Mouse (Mus musculus): ENCODE data around the gene Erc2. TPM values are rescaled to one million over a fixed set of nuclear protein-coding genes. Genes with fewer than 3 reads are reported as not detected.

Erc2 gene
- polyA plus RNA-seq, 1 experiment from 2014 or later: 4.3 TPM

- ATAC-seq (ENCODE audit: low read depth) (no peak), DNase-seq (ENCODE audit: low spot score) (no peak)
- Histone ChIP-seq H3K27me3 (replicated peaks; ENCODE audit: control insufficient read depth, insufficient read depth, low read length) (no peaks in the 10 kb centered on the region), H3K36me3 (ENCODE audit: control insufficient read depth, insufficient read depth, low read length) (no peaks in the 10 kb centered on the region), H3K4me2 (ENCODE audit: low read depth, low read length) (no peak overlapping the region), H3K4me1 (ENCODE audit: control insufficient read depth, insufficient read depth, low read length) (no peaks in the 10 kb centered on the region), H3K9ac (ENCODE audit: low read depth, low read length) (no peak overlapping the region), H3K4me3 (ENCODE audit: low read depth, low read length) (no peak overlapping the region), H3K27ac (replicated peaks; ENCODE audit: low read depth, low read length) (no peak overlapping the region), H3K9me3 (ENCODE audit: control insufficient read depth, low read length) (no peaks in the 10 kb centered on the region)
- 64% methylated on average over 2 of the region's 2 CpGs for WGBS
Measured at GRCm38 (mm10) chr14:28035013-28035412, 412.8 kb downstream of the Erc2 start.

- Histone ChIP-seq H3K9ac (ENCODE audit: low read depth, low read length) (no peak overlapping the region), H3K27me3 (replicated peaks; ENCODE audit: control insufficient read depth, insufficient read depth, low read length) (no peaks in the 10 kb centered on the region), H3K4me3 (ENCODE audit: low read depth, low read length) (no peak overlapping the region), H3K36me3 (ENCODE audit: control insufficient read depth, insufficient read depth, low read length) (no peaks in the 10 kb centered on the region), H3K9me3 (ENCODE audit: control insufficient read depth, low read length) (no peaks in the 10 kb centered on the region), H3K4me1 (ENCODE audit: control insufficient read depth, insufficient read depth, low read length) (peaks cover 11% of the 10 kb centered on the region), H3K27ac (replicated peaks; ENCODE audit: low read depth, low read length) (peak overlapping the region; percentile 52; the same call in 1 of the 2 replicates), H3K4me2 (ENCODE audit: low read depth, low read length) (no peak overlapping the region)
- DNase-seq (ENCODE audit: low spot score): no peak
- 31% methylated on average over 4 of the region's 4 CpGs for WGBS
- ATAC-seq (ENCODE audit: low read depth): no peak
Measured at GRCm38 (mm10) chr14:28043095-28043494, 420.9 kb downstream of the Erc2 start.

- WGBS: 86% methylated on average over 5 of the region's 5 CpGs
- Histone ChIP-seq H3K9ac (ENCODE audit: low read depth, low read length) (no peak overlapping the region), H3K4me2 (ENCODE audit: low read depth, low read length) (no peak overlapping the region), H3K36me3 (ENCODE audit: control insufficient read depth, insufficient read depth, low read length) (no peaks in the 10 kb centered on the region), H3K9me3 (ENCODE audit: control insufficient read depth, low read length) (no peaks in the 10 kb centered on the region), H3K27me3 (replicated peaks; ENCODE audit: control insufficient read depth, insufficient read depth, low read length) (no peaks in the 10 kb centered on the region), H3K4me1 (ENCODE audit: control insufficient read depth, insufficient read depth, low read length) (peaks cover 5% of the 10 kb centered on the region; the same call in 1 of the 2 replicates), H3K4me3 (ENCODE audit: low read depth, low read length) (no peak overlapping the region), H3K27ac (replicated peaks; ENCODE audit: low read depth, low read length) (no peak overlapping the region)
- ATAC-seq (ENCODE audit: low read depth) (no peak), DNase-seq (ENCODE audit: low spot score) (no peak)
Measured at GRCm38 (mm10) chr14:28051646-28052045, 429.4 kb downstream of the Erc2 start.

- DNase-seq (ENCODE audit: low spot score) (no peak), ATAC-seq (ENCODE audit: low read depth) (peak; percentile 37; the same call in 1 of the 2 replicates)
- no peaks in the 10 kb centered on the region for H3K9me3 ChIP-seq (ENCODE audit: control insufficient read depth, low read length)
- no peaks in the 10 kb centered on the region for H3K27me3 ChIP-seq (replicated peaks; ENCODE audit: control insufficient read depth, insufficient read depth, low read length)
- no peaks in the 10 kb centered on the region for H3K36me3 ChIP-seq (ENCODE audit: control insufficient read depth, insufficient read depth, low read length)
- H3K9ac ChIP-seq (ENCODE audit: low read depth, low read length): 0 out of 2 replicates have a peak overlapping the region, but pooled peaks have one; percentile 0
- 52% methylated on average over 11 of the region's 11 CpGs for WGBS
- H3K27ac ChIP-seq (replicated peaks; ENCODE audit: low read depth, low read length): no peak overlapping the region
- H3K4me1 ChIP-seq (ENCODE audit: control insufficient read depth, insufficient read depth, low read length): peaks cover 20% of the 10 kb centered on the region
- H3K4me2 ChIP-seq (ENCODE audit: low read depth, low read length): no peak overlapping the region
- no peak overlapping the region for H3K4me3 ChIP-seq (ENCODE audit: low read depth, low read length)
Measured at GRCm38 (mm10) chr14:28057159-28057884, 435.1 kb downstream of the Erc2 start.

- ATAC-seq (ENCODE audit: low read depth) (peak; percentile 72), DNase-seq (ENCODE audit: low spot score) (peak; percentile 85)
- Histone ChIP-seq H3K27me3 (replicated peaks; ENCODE audit: control insufficient read depth, insufficient read depth, low read length) (no peaks in the 10 kb centered on the region), H3K4me3 (ENCODE audit: low read depth, low read length) (no peak overlapping the region), H3K4me1 (ENCODE audit: control insufficient read depth, insufficient read depth, low read length) (peaks cover 20% of the 10 kb centered on the region), H3K4me2 (ENCODE audit: low read depth, low read length) (0 out of 2 replicates have a peak overlapping the region, but pooled peaks have one; percentile 18), H3K27ac (replicated peaks; ENCODE audit: low read depth, low read length) (0 out of 2 replicates have a peak overlapping the region, but pooled peaks have one; percentile 28), H3K9me3 (ENCODE audit: control insufficient read depth, low read length) (no peaks in the 10 kb centered on the region), H3K36me3 (ENCODE audit: control insufficient read depth, insufficient read depth, low read length) (no peaks in the 10 kb centered on the region), H3K9ac (ENCODE audit: low read depth, low read length) (0 out of 2 replicates have a peak overlapping the region, but pooled peaks have one; percentile 0)
- WGBS: 22% methylated on average over 18 of the region's 18 CpGs
Measured at GRCm38 (mm10) chr14:28057885-28058860, 435.9 kb downstream of the Erc2 start.

GRCm38 (mm10) chr14:28060891-28061290 lies 438.7 kb downstream of the Erc2 start:
- H3K4me1 ChIP-seq (ENCODE audit: control insufficient read depth, insufficient read depth, low read length): peaks cover 17% of the 10 kb centered on the region
- 67% methylated on average over 4 of the region's 4 CpGs for WGBS
- no peak overlapping the region for H3K27ac ChIP-seq (replicated peaks; ENCODE audit: low read depth, low read length)
- no peak overlapping the region for H3K4me3 ChIP-seq (ENCODE audit: low read depth, low read length)
- no peak for DNase-seq (ENCODE audit: low spot score)
- H3K36me3 ChIP-seq (ENCODE audit: control insufficient read depth, insufficient read depth, low read length): no peaks in the 10 kb centered on the region
- no peaks in the 10 kb centered on the region for H3K27me3 ChIP-seq (replicated peaks; ENCODE audit: control insufficient read depth, insufficient read depth, low read length)
- no peak for ATAC-seq (ENCODE audit: low read depth)
- no peaks in the 10 kb centered on the region for H3K9me3 ChIP-seq (ENCODE audit: control insufficient read depth, low read length)
- H3K4me2 ChIP-seq (ENCODE audit: low read depth, low read length): no peak overlapping the region
- no peak overlapping the region for H3K9ac ChIP-seq (ENCODE audit: low read depth, low read length)

- Histone ChIP-seq H3K4me3 (ENCODE audit: low read depth, low read length) (no peak overlapping the region), H3K27me3 (replicated peaks; ENCODE audit: control insufficient read depth, insufficient read depth, low read length) (no peaks in the 10 kb centered on the region), H3K4me2 (ENCODE audit: low read depth, low read length) (no peak overlapping the region), H3K36me3 (ENCODE audit: control insufficient read depth, insufficient read depth, low read length) (no peaks in the 10 kb centered on the region), H3K4me1 (ENCODE audit: control insufficient read depth, insufficient read depth, low read length) (peaks cover 15% of the 10 kb centered on the region), H3K9ac (ENCODE audit: low read depth, low read length) (no peak overlapping the region), H3K27ac (replicated peaks; ENCODE audit: low read depth, low read length) (no peak overlapping the region), H3K9me3 (ENCODE audit: control insufficient read depth, low read length) (no peaks in the 10 kb centered on the region)
- no peak for ATAC-seq (ENCODE audit: low read depth)
- no peak for DNase-seq (ENCODE audit: low spot score)
- whole genome bisulfite sequencing: 77% methylated on average over 3 of the region's 3 CpGs
Measured at GRCm38 (mm10) chr14:28061649-28062375, 439.6 kb downstream of the Erc2 start.

- H3K4me3 ChIP-seq (ENCODE audit: low read depth, low read length): no peak overlapping the region
- H3K36me3 ChIP-seq (ENCODE audit: control insufficient read depth, insufficient read depth, low read length): no peaks in the 10 kb centered on the region
- H3K4me1 ChIP-seq (ENCODE audit: control insufficient read depth, insufficient read depth, low read length): no peaks in the 10 kb centered on the region
- DNase-seq (ENCODE audit: low spot score): no peak
- no peak for ATAC-seq (ENCODE audit: low read depth)
- no peak overlapping the region for H3K4me2 ChIP-seq (ENCODE audit: low read depth, low read length)
- H3K9me3 ChIP-seq (ENCODE audit: control insufficient read depth, low read length): no peaks in the 10 kb centered on the region
- H3K9ac ChIP-seq (ENCODE audit: low read depth, low read length): no peak overlapping the region
- 78% methylated on average over 12 of the region's 12 CpGs for WGBS
- no peak overlapping the region for H3K27ac ChIP-seq (replicated peaks; ENCODE audit: low read depth, low read length)
- H3K27me3 ChIP-seq (replicated peaks; ENCODE audit: control insufficient read depth, insufficient read depth, low read length): no peaks in the 10 kb centered on the region
Measured at GRCm38 (mm10) chr14:28068021-28068420, 445.8 kb downstream of the Erc2 start.

Data from embryonic facial prominence, embryonic 14.5 days (tissue).